Mouse (Mus musculus): ENCODE data around the gene Npvf.

DNA sequence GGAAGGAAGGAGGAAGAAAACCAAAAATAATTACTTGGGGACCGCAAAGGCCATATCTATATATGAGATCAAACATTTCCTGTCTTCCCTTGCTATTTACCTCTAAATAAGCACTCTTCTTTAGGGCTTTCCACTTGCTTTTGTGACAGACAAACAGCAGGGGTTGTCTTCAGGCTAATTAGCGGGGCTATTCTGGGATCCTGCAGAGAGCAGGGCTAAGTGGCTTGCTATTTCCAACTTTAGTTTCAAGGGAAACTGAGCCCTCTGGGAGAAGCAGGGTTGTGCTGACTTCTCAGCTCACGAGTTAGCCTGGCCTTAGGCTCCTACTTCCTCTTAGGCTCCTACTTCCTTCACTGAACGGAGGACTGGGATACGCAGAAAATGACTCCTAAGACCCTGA lies 27.3 kb upstream of the Npvf start:
- TF ChIP-seq MAX (IDR thresholded peaks at IDR 0.05; ENCODE audit: low read length) (no peak), USF1 (IDR thresholded peaks at IDR 0.05; ENCODE audit: low read depth, low read length) (no peak), POLR2A (IDR thresholded peaks at IDR 0.05; ENCODE audit: low read depth, low read length) (no peak), ZMIZ1 (IDR thresholded peaks at IDR 0.05; ENCODE audit: low read depth, low read length) (no peak), EP300 (IDR thresholded peaks at IDR 0.05; ENCODE audit: low read length) (no peak), NRF1 (IDR thresholded peaks at IDR 0.05; ENCODE audit: low read depth, low read length) (no peak), ETS1 (conservative IDR thresholded peaks at IDR 0.05; ENCODE audit: low read depth, low read length) (no peak), CTCF (conservative IDR thresholded peaks at IDR 0.05 in 1 of 2, IDR thresholded peaks at IDR 0.05 in 1 of 2; ENCODE audit: low read depth in 2 of 2, low read length in 2 of 2) (no peak)

Data from CH12.LX (cell line).